Mouse (Mus musculus) liver, adult 2 months (tissue): Measurements from ENCODE around the gene Dtx3.

Experiments
- CTCF ChIP-seq: fragments of 200-500 bp; IDR thresholded peaks from 2 replicates; pipeline ENCODE4 v1.5.1; 2011; ENCODE audit warnings: low read depth, low read length, control low read depth
- POLR2A ChIP-seq: fragments of 200-500 bp; IDR thresholded peaks from 2 replicates; pipeline ENCODE4 v1.6.1; 2011; ENCODE audit warnings: low read length, control low read depth; ENCODE audit not compliant: insufficient read depth; ENCODE audit errors: extremely low read depth

DNA sequence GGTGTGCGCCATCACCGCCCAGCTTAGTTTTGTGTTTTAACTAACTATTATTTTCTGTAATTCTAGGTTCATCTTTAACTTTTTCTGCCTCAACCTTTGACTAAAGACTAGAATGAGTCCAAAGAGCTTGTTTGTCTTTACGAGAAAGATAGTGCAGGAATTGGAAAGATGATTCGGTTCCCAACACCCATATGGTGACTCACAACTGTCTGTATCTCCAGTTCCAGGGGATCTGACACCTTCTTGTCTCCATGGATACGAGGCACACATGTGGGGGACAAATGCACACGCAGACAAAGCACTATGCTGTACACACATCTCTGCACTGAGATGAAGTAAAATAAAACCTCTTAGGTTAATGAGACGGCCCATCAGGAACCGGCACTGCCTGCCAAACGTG is 35.4 kb downstream of the Dtx3 start:
- TF ChIP-seq CTCF = no peak
- no peak for TF ChIP-seq POLR2A
